Mouse (Mus musculus) lung, adult 2 months (tissue): ENCODE data around the gene Sgo2a.

Experiments
- CTCF ChIP-seq: fragments of 200-500 bp; IDR thresholded peaks from 2 replicates; pipeline ENCODE4 v1.5.1; 2011; ENCODE audit warnings: mild to moderate bottlenecking, low read length, control low read depth; ENCODE audit not compliant: insufficient read depth
- POLR2A ChIP-seq: fragments of 200-500 bp; IDR thresholded peaks from 2 replicates; pipeline ENCODE4 v1.6.1; 2011; ENCODE audit warnings: low read depth, mild to moderate bottlenecking, control low read depth, low read length, borderline replicate concordance; ENCODE audit errors: extremely low read depth

GRCm38 (mm10) chr1:57971588-57971987, 24.2 kb upstream of the Sgo2a start:
- TF ChIP-seq POLR2A (no peak), CTCF (no peak)
